Mouse (Mus musculus): ENCODE measurements around the gene Lats2.

- TF ChIP-seq ZC3H11A (IDR thresholded peaks at IDR 0.05; ENCODE audit: borderline replicate concordance, low read depth, low read length) (no peak), MAFK (IDR thresholded peaks at IDR 0.05; ENCODE audit: insufficient read depth, low read depth, low read length) (no peak), CHD2 (IDR thresholded peaks at IDR 0.05; ENCODE audit: low read depth, low read length) (no peak), HCFC1 (IDR thresholded peaks at IDR 0.05; ENCODE audit: borderline replicate concordance, insufficient read depth, low read length) (peak; percentile 74)
Measured at GRCm38 (mm10) chr14:57664822-57665627, 93.2 kb downstream of the Lats2 start, which contains the start of gene Xpo4.
